Mouse (Mus musculus): ENCODE measurements around the gene Cog1. TPM values are rescaled to one million over a fixed set of nuclear protein-coding genes. Genes with fewer than 3 reads are reported as not detected.
A peak's percentile ranks its signal among the peaks of the same experiment; 100 is the strongest.

Gene Cog1
- polyA plus RNA-seq, 1 experiment from 2014 or later, result 30.1 TPM

DNA sequence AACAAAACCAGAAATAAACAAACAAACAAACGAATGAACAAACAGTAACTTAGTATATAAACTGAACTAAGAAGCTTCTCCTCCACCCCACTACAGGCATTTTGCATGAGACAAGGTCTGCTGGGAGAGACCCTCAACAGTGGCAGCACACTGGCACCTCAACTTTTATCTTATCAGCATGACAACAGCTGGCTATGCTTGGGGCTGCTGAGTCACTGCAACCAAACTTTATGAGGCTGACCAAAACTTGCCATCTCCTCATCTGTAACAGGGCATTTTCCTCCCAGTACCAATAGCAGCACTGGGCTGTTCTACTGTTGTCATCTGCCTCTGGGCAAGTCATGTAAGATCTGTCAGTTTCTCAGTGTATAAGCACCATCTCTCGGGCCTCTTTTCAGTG, 32.0 kb downstream of the Cog1 start:
- Histone ChIP-seq H3K27me3 (ENCODE audit: control insufficient read depth, insufficient read depth, low read length) (no peaks in the 10 kb centered on the region), H3K36me3 (ENCODE audit: control insufficient read depth, insufficient read depth, low read length) (no peaks in the 10 kb centered on the region), H3K9me3 (ENCODE audit: control insufficient read depth, low read length) (no peaks in the 10 kb centered on the region), H3K9ac (ENCODE audit: low read length) (no peak overlapping the region), H3K27ac (ENCODE audit: low read depth, low read length) (no peak overlapping the region), H3K4me3 (ENCODE audit: low read depth, low read length) (no peak overlapping the region), H3K4me2 (no peak overlapping the region), H3K4me1 (ENCODE audit: control insufficient read depth, insufficient read depth, low read length) (peaks cover 19% of the 10 kb centered on the region)
- 81% methylated on average over 2 of the region's 2 CpGs for WGBS
- ATAC-seq (ENCODE audit: low FRiP score) (no peak), DNase-seq (ENCODE audit: low spot score, missing footprints) (no peak)

GRCm38 (mm10) chr11:113681979-113682378, 33.0 kb downstream of the Cog1 start:
- Histone ChIP-seq H3K4me1 (ENCODE audit: control insufficient read depth, insufficient read depth, low read length) (peaks cover 24% of the 10 kb centered on the region), H3K27me3 (ENCODE audit: control insufficient read depth, insufficient read depth, low read length) (no peaks in the 10 kb centered on the region), H3K4me3 (ENCODE audit: low read depth, low read length) (peak overlapping the region; percentile 12; the same call in 1 of the 2 replicates), H3K27ac (ENCODE audit: low read depth, low read length) (no peak overlapping the region), H3K9me3 (ENCODE audit: control insufficient read depth, low read length) (no peaks in the 10 kb centered on the region), H3K36me3 (ENCODE audit: control insufficient read depth, insufficient read depth, low read length) (no peaks in the 10 kb centered on the region), H3K4me2 (peak overlapping the region; percentile 89), H3K9ac (ENCODE audit: low read length) (no peak overlapping the region)
- no peak for ATAC-seq (ENCODE audit: low FRiP score)
- no peak for DNase-seq (ENCODE audit: low spot score, missing footprints)

GRCm38 (mm10) chr11:113682897-113683626, 34.1 kb downstream of the Cog1 start:
- H3K4me1 ChIP-seq (ENCODE audit: control insufficient read depth, insufficient read depth, low read length), result peaks cover 26% of the 10 kb centered on the region
- peak overlapping the region; percentile 95 for H3K27ac ChIP-seq (ENCODE audit: low read depth, low read length)
- H3K27me3 ChIP-seq (ENCODE audit: control insufficient read depth, insufficient read depth, low read length), result no peaks in the 10 kb centered on the region
- ATAC-seq (ENCODE audit: low FRiP score) (peak; percentile 54), DNase-seq (ENCODE audit: low spot score, missing footprints) (peak; percentile 93)
- no peaks in the 10 kb centered on the region for H3K9me3 ChIP-seq (ENCODE audit: control insufficient read depth, low read length)
- H3K4me3 ChIP-seq (ENCODE audit: low read depth, low read length), result peak overlapping the region; percentile 90
- H3K36me3 ChIP-seq (ENCODE audit: control insufficient read depth, insufficient read depth, low read length), result no peaks in the 10 kb centered on the region; the same call in 1 of the 2 replicates
- peak overlapping the region; percentile 89 for H3K4me2 ChIP-seq
- peak overlapping the region; percentile 85 for H3K9ac ChIP-seq (ENCODE audit: low read length)
- 2% methylated on average over 38 of the region's 38 CpGs for WGBS

GRCm38 (mm10) chr11:113683627-113683956, 34.6 kb downstream of the Cog1 start:
- H3K4me1 ChIP-seq (ENCODE audit: control insufficient read depth, insufficient read depth, low read length), result peaks cover 26% of the 10 kb centered on the region
- no peaks in the 10 kb centered on the region for H3K9me3 ChIP-seq (ENCODE audit: control insufficient read depth, low read length)
- peak overlapping the region; percentile 89 for H3K4me2 ChIP-seq
- no peak for DNase-seq (ENCODE audit: low spot score, missing footprints)
- peaks cover 4% of the 10 kb centered on the region; the same call in 1 of the 2 replicates for H3K36me3 ChIP-seq (ENCODE audit: control insufficient read depth, insufficient read depth, low read length)
- peak overlapping the region; percentile 90 for H3K4me3 ChIP-seq (ENCODE audit: low read depth, low read length)
- ATAC-seq (ENCODE audit: low FRiP score), result no peak; the same call in 1 of the 2 replicates
- under 1% methylated on average over 26 of the region's 38 CpGs for WGBS
- H3K27me3 ChIP-seq (ENCODE audit: control insufficient read depth, insufficient read depth, low read length), result no peaks in the 10 kb centered on the region
- peak overlapping the region; percentile 85 for H3K9ac ChIP-seq (ENCODE audit: low read length)
- H3K27ac ChIP-seq (ENCODE audit: low read depth, low read length), result peak overlapping the region; percentile 95

DNA sequence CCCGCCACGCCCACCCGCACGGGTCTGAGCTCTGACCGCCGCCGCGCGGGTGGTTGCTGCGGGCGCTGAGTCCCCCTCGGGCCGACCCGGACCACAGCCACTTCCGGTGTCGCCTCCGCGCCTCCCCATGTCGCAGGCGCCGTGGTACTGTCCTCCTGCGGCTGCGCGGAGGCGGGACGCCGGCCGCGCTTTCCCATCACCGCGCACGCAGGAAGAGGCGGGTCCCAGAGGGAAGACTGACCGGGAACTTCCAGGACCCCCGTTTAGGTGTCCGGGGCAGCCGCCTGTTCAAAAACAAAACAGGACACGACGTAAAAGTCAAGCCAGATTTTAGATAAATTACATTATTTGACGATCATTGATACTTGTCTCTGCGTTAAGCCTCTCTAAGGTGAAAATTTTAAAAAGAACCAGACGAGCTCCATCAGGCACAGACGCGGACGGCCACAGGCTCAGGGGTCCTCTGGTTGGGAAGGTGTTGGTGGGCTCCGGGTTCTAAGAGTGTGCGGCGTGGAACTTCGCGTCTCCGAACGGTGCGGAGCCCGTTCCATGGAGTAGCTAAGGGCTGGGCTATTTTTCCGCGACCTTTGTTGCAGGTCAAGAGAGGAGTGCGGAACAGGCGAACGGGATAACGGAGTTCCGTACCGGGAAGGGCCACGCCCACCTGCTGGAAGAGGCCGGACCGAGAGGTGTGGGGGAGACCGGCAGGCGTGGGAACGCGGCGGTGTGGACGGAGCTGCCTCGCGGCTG, 35.2 kb downstream of the Cog1 start, which contains the start of the genes Fam104a and D11Wsu47e:
Fam104a (minus strand) TSS at position 199 of the 750 bp plus-strand sequence.
D11Wsu47e (plus strand) TSS at position 456 of the 750 bp plus-strand sequence.
- Histone ChIP-seq H3K9me3 (ENCODE audit: control insufficient read depth, low read length) (no peaks in the 10 kb centered on the region), H3K36me3 (ENCODE audit: control insufficient read depth, insufficient read depth, low read length) (peaks cover 4% of the 10 kb centered on the region; the same call in 1 of the 2 replicates), H3K9ac (ENCODE audit: low read length) (peak within 1 kb of the TSS; percentile 85), H3K27ac (ENCODE audit: low read depth, low read length) (peak within 1 kb of the TSS; percentile 95), H3K4me3 (ENCODE audit: low read depth, low read length) (peak within 1 kb of the TSS; percentile 90), H3K4me1 (ENCODE audit: control insufficient read depth, insufficient read depth, low read length) (peaks cover 26% of the 10 kb centered on the region), H3K4me2 (peak within 1 kb of the TSS; percentile 89), H3K27me3 (ENCODE audit: control insufficient read depth, insufficient read depth, low read length) (no peaks in the 10 kb centered on the region)
- peak; percentile 94 for ATAC-seq (ENCODE audit: low FRiP score)
- WGBS, result 0% methylated on average over 69 of the region's 73 CpGs
- DNase-seq (ENCODE audit: low spot score, missing footprints), result peak; percentile 99

GRCm38 (mm10) chr11:113684707-113685426, 35.9 kb downstream of the Cog1 start:
- H3K4me2 ChIP-seq, result peak overlapping the region; percentile 89
- ATAC-seq (ENCODE audit: low FRiP score) (no peak), DNase-seq (ENCODE audit: low spot score, missing footprints) (no peak)
- H3K27me3 ChIP-seq (ENCODE audit: control insufficient read depth, insufficient read depth, low read length), result no peaks in the 10 kb centered on the region
- 42% methylated on average over 25 of the region's 25 CpGs for WGBS
- H3K9ac ChIP-seq (ENCODE audit: low read length), result peak overlapping the region; percentile 85
- no peaks in the 10 kb centered on the region for H3K9me3 ChIP-seq (ENCODE audit: control insufficient read depth, low read length)
- peaks cover 4% of the 10 kb centered on the region; the same call in 1 of the 2 replicates for H3K36me3 ChIP-seq (ENCODE audit: control insufficient read depth, insufficient read depth, low read length)
- H3K4me1 ChIP-seq (ENCODE audit: control insufficient read depth, insufficient read depth, low read length), result peaks cover 26% of the 10 kb centered on the region
- H3K4me3 ChIP-seq (ENCODE audit: low read depth, low read length), result peak overlapping the region; percentile 90
- peak overlapping the region; percentile 32; the same call in 1 of the 2 replicates for H3K27ac ChIP-seq (ENCODE audit: low read depth, low read length)

GRCm38 (mm10) chr11:113687031-113687430, 38.1 kb downstream of the Cog1 start:
- no peak overlapping the region for H3K4me2 ChIP-seq
- no peak overlapping the region for H3K4me3 ChIP-seq (ENCODE audit: low read depth, low read length)
- peaks cover 8% of the 10 kb centered on the region; the same call in 1 of the 2 replicates for H3K36me3 ChIP-seq (ENCODE audit: control insufficient read depth, insufficient read depth, low read length)
- no peaks in the 10 kb centered on the region for H3K27me3 ChIP-seq (ENCODE audit: control insufficient read depth, insufficient read depth, low read length)
- H3K9ac ChIP-seq (ENCODE audit: low read length), result peak overlapping the region; percentile 2; the same call in 1 of the 2 replicates
- ATAC-seq (ENCODE audit: low FRiP score), result peak; percentile 15; the same call in 1 of the 2 replicates
- 44% methylated on average over 2 of the region's 2 CpGs for WGBS
- peak overlapping the region; percentile 67 for H3K27ac ChIP-seq (ENCODE audit: low read depth, low read length)
- H3K9me3 ChIP-seq (ENCODE audit: control insufficient read depth, low read length), result no peaks in the 10 kb centered on the region
- DNase-seq (ENCODE audit: low spot score, missing footprints), result peak; percentile 85
- H3K4me1 ChIP-seq (ENCODE audit: control insufficient read depth, insufficient read depth, low read length), result peaks cover 24% of the 10 kb centered on the region

DNA sequence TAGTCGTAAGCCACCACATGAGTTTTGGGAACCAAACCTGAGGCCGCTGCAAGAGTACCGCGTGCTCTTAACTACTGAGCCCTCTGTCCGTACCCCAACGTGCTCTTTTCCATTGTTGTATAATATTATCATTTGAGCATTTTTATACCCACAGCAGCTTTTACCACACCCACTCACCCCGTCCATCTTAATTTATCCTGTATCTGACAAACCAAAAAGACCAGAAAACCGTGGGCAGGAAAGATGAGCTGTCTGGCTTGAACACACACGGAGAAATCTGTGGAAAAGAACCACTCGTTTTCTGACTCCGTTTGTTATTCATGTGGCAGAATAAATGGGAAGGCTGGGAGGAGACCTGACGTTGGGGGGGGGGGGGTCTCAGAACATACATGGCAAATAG, 41.5 kb downstream of the Cog1 start:
- Histone ChIP-seq H3K36me3 (ENCODE audit: control insufficient read depth, insufficient read depth, low read length) (peaks cover 17% of the 10 kb centered on the region; the same call in 1 of the 2 replicates), H3K4me3 (ENCODE audit: low read depth, low read length) (no peak overlapping the region), H3K4me1 (ENCODE audit: control insufficient read depth, insufficient read depth, low read length) (peaks cover 9% of the 10 kb centered on the region), H3K4me2 (no peak overlapping the region), H3K9ac (ENCODE audit: low read length) (no peak overlapping the region), H3K9me3 (ENCODE audit: control insufficient read depth, low read length) (no peaks in the 10 kb centered on the region), H3K27ac (ENCODE audit: low read depth, low read length) (no peak overlapping the region), H3K27me3 (ENCODE audit: control insufficient read depth, insufficient read depth, low read length) (no peaks in the 10 kb centered on the region)
- ATAC-seq (ENCODE audit: low FRiP score), result no peak
- WGBS, result 93% methylated on average over 12 of the region's 12 CpGs
- no peak for DNase-seq (ENCODE audit: low spot score, missing footprints)

All from midbrain, embryonic 11.5 days (tissue).